Mouse (Mus musculus) MEL (cell line): ENCODE data around the gene Acyp1. TPM values are rescaled to one million over a fixed set of nuclear protein-coding genes. Genes with fewer than 3 reads are reported as not detected.

Experiments
- DNase-seq: peaks from one replicate; pipeline ENCODE4 v3.0.0; 2011; ENCODE audit warnings: low read depth, low spot score
- H3K27ac ChIP-seq: 2 replicates; pipeline ENCODE4 v1.5.1; 2012; ENCODE audit warnings: low read depth, mild to moderate bottlenecking, control low read depth, low read length, moderate library complexity; ENCODE audit not compliant: control insufficient read depth
- H3K27me3 ChIP-seq, 2 experiments: fragments of 150-350 bp in 1 of 2; sonication (generic) in 1 of 2; 2 replicates each; pipeline ENCODE4 v1.6.1; 2012; ENCODE audit warnings: low read length in 2 of 2, mild to moderate bottlenecking in 2 of 2, improper control_type of control experiment in 1 of 2, moderate library complexity in 1 of 2; ENCODE audit not compliant: insufficient read depth in 2 of 2, control insufficient read depth in 1 of 2
- H3K36me3 ChIP-seq, 2 experiments: 2 replicates each; pipeline ENCODE4 v1.6.1; 2012 to 2014; ENCODE audit warnings: low read length in 2 of 2, improper control_type of control experiment in 1 of 2, inconsistent platforms in 1 of 2, mild to moderate bottlenecking in 1 of 2; ENCODE audit not compliant: insufficient read depth in 2 of 2, control insufficient read depth in 1 of 2
- H3K4me1 ChIP-seq, 2 experiments: fragments of 150-350 bp in 1 of 2; sonication (generic) in 1 of 2; 2 replicates each; pipeline ENCODE4 v1.6.1; 2012; ENCODE audit warnings: low read length in 2 of 2, improper control_type of control experiment in 1 of 2, mild to moderate bottlenecking in 1 of 2; ENCODE audit not compliant: insufficient read depth in 2 of 2, control insufficient read depth in 1 of 2
- H3K4me3 ChIP-seq, 2 experiments: fragments of 150-350 bp in 1 of 2; sonication (generic) in 1 of 2; 2 replicates each; pipeline ENCODE4 v1.5.1; 2012; ENCODE audit warnings: low read depth in 2 of 2, low read length in 2 of 2, mild to moderate bottlenecking in 2 of 2, moderate library complexity in 2 of 2, control low read depth in 1 of 2, improper control_type of control experiment in 1 of 2; ENCODE audit not compliant: control insufficient read depth in 1 of 2, insufficient read depth in 1 of 2
- H3K79me2 ChIP-seq: 2 replicates; pipeline ENCODE4 v1.6.1; 2012; ENCODE audit warnings: mild to moderate bottlenecking, low read length, moderate library complexity; ENCODE audit not compliant: control insufficient read depth, poor library complexity, insufficient read depth
- H3K9ac ChIP-seq: 2 replicates; pipeline ENCODE4 v1.6.1; 2012; ENCODE audit warnings: low read depth, mild to moderate bottlenecking, control low read depth, low read length, moderate library complexity; ENCODE audit not compliant: control insufficient read depth, poor library complexity, severe bottlenecking
- H3K9me3 ChIP-seq: fragments of 150-350 bp; sonication (generic); replicated peaks from 2 replicates; pipeline ENCODE4 v1.6.1; 2012; ENCODE audit warnings: mild to moderate bottlenecking, low read length, improper control_type of control experiment, moderate library complexity; ENCODE audit not compliant: insufficient read depth
- BHLHE40 ChIP-seq: IDR thresholded peaks from 2 replicates; pipeline ENCODE4 v1.6.1; 2012; ENCODE audit warnings: low read depth, mild to moderate bottlenecking, inconsistent platforms, low read length, improper control_type of control experiment, borderline replicate concordance
- CHD2 ChIP-seq: IDR thresholded peaks from 2 replicates; pipeline ENCODE4 v1.6.1; 2011; ENCODE audit warnings: low read length, improper control_type of control experiment
- CTCF ChIP-seq, 3 experiments: IDR thresholded peaks in 2 of 3; conservative IDR thresholded peaks in 1 of 3; 2 replicates each; pipeline ENCODE4 v1.5.1; 2011 to 2012; ENCODE audit warnings: low read length in 3 of 3, low read depth in 2 of 3, mild to moderate bottlenecking in 2 of 3, improper control_type of control experiment in 1 of 3, inconsistent platforms in 1 of 3, mixed read lengths in 1 of 3, moderate library complexity in 1 of 3; ENCODE audit not compliant: control insufficient read depth in 1 of 3, insufficient read depth in 1 of 3, poor library complexity in 1 of 3, severe bottlenecking in 1 of 3
- GATA1 ChIP-seq: IDR thresholded peaks from 2 replicates; pipeline ENCODE4 v1.6.1; 2011; ENCODE audit warnings: low read depth, low read length, improper control_type of control experiment
- HCFC1 ChIP-seq: IDR thresholded peaks from 2 replicates; pipeline ENCODE4 v1.6.1; 2012; ENCODE audit warnings: low read depth, mild to moderate bottlenecking, inconsistent platforms, low read length, improper control_type of control experiment, moderate library complexity
- MAX ChIP-seq: IDR thresholded peaks from 2 replicates; pipeline ENCODE4 v1.6.1; 2011; ENCODE audit warnings: low read length, improper control_type of control experiment
- MXI1 ChIP-seq: IDR thresholded peaks from 2 replicates; pipeline ENCODE4 v1.6.1; 2011; ENCODE audit warnings: mild to moderate bottlenecking, low read depth, low read length, improper control_type of control experiment
- NELFE ChIP-seq: IDR thresholded peaks from 2 replicates; pipeline ENCODE4 v1.6.1; 2011; ENCODE audit warnings: low read depth, low read length, improper control_type of control experiment
- NRF1 ChIP-seq: IDR thresholded peaks from 2 replicates; pipeline ENCODE4 v1.6.1; 2014; ENCODE audit warnings: low read depth, mild to moderate bottlenecking, inconsistent platforms, low read length, improper control_type of control experiment, moderate library complexity; ENCODE audit not compliant: poor library complexity, insufficient read depth, severe bottlenecking
- POLR2A ChIP-seq, 2 experiments: IDR thresholded peaks; 2 replicates each; pipeline ENCODE4 v1.6.1; 2011 to 2012; ENCODE audit warnings: low read length in 2 of 2, mild to moderate bottlenecking in 2 of 2, control low read depth in 1 of 2, improper control_type of control experiment in 1 of 2, low read depth in 1 of 2, moderate library complexity in 1 of 2; ENCODE audit not compliant: control insufficient read depth in 1 of 2, insufficient read depth in 1 of 2, poor library complexity in 1 of 2
- SIN3A ChIP-seq: IDR thresholded peaks from 2 replicates; pipeline ENCODE4 v1.6.1; 2012; ENCODE audit warnings: low read length, improper control_type of control experiment, inconsistent platforms
- USF1 ChIP-seq: IDR thresholded peaks from 2 replicates; pipeline ENCODE4 v1.6.1; 2014; ENCODE audit warnings: low read depth, mild to moderate bottlenecking, inconsistent platforms, low read length, improper control_type of control experiment, moderate library complexity
- ZMIZ1 ChIP-seq: IDR thresholded peaks from 2 replicates; pipeline ENCODE4 v1.6.1; 2012; ENCODE audit warnings: low read depth, mild to moderate bottlenecking, inconsistent platforms, low read length, improper control_type of control experiment, moderate library complexity
- ZNF384 ChIP-seq: IDR thresholded peaks from 2 replicates; pipeline ENCODE4 v1.6.1; 2012; ENCODE audit warnings: low read depth, mild to moderate bottlenecking, inconsistent platforms, low read length, improper control_type of control experiment
- polyA plus RNA-seq, 2 experiments: library from polyadenylated mRNA; stranded (reverse) in 1 of 2; unstranded in 1 of 2; fragments of >175 nt in 1 of 2; fragments of >200 nt in 1 of 2; gene quantifications; 2 replicates each; pipeline versions ENCODE4 v1.2.1 to v1.2.4; 2012; ENCODE audit warnings: low replicate concordance in 2 of 2, low read depth in 1 of 2; ENCODE audit not compliant: insufficient read length in 2 of 2, insufficient read depth in 1 of 2, missing spikeins in 1 of 2
- total RNA-seq: library from RNA; depleted of rRNA; stranded (reverse); fragments of 300-350 nt; gene quantifications from 2 replicates; pipeline ENCODE4 v1.2.3, GENCODE M21; 2012

The Acyp1 gene
- total and polyA plus RNA-seq, 3 experiments = 47.4 to 54.5 TPM; not detected in 1

DNA sequence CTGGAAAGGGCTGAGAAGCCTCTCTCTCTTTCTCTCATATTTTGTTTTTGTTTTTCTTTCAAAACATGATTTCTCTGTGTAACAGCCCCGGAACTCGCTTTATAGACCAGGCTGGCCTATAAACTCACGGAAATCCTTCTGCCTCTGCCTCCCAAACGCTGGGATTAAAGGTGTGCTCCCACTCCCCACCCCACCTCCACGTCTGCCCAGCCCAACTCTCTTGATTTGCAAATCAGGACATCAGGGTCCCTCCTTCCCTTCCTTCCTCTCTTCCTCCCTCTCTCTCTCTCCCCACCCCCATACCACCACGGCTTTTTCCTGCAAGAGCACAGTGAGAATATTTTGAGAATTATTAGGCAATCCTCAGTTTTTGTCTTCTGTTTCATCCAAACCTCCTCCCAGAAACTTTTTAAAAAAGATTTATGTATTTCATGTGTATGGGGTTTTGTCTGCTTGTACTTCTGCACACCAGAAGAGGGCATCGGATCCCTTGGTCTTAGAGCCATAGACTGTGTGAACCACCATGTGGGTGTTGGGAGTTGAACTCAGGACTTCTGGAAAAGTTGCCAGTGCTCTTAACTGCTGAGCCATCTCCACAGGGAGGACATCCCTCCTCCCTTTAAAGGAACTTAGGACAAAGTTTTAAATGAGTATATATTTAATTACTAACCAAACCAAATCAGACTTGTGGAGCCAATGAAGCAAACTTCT is 17.0 kb downstream of the Acyp1 start:
- Histone ChIP-seq H3K36me3 (no peaks in the 10 kb centered on the region), H3K9me3 (no peaks in the 10 kb centered on the region), H3K4me1 (no peaks in the 10 kb centered on the region), H3K27ac (no peak overlapping the region), H3K27me3 (no peaks in the 10 kb centered on the region), H3K9ac (no peak overlapping the region), H3K4me3 (no peak overlapping the region), H3K79me2 (no peaks in the 10 kb centered on the region; the same call in 1 of the 2 replicates)
- DNase-seq = no peak
- TF ChIP-seq ZNF384 = no peak
- peak in 2 of 3 experiments; percentile 8 to 9; a peak in 1 of 6 replicates for TF ChIP-seq CTCF (IDR thresholded peaks at IDR 0.05 in 2 of 3, conservative IDR thresholded peaks at IDR 0.05 in 1 of 3; ENCODE audit: control insufficient read depth in 1 of 3, insufficient read depth in 1 of 3, low read depth in 2 of 3, low read length in 3 of 3, poor library complexity in 1 of 3, severe bottlenecking in 1 of 3)

DNA sequence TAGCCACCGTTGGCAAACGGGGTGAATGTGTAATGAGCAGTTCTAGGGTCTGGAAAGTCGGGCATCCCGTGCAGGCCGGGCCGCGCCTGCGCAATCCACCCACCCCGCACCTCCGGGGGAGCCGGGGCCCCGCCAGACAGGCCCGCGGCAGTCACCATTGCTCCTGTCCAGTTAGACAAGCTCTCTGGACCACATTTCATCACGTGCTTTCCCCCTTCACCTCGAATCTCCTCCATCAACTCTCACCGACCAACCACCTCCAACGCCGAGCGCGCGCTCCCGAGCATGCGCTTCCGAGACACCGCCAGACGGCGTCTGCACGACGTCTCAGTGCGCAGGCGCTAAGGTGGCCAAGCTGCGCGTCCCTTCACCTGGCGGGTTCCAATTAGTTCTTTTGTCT is 17.9 kb downstream of the Acyp1 start, which contains the start of gene Mlh3:
TSS of gene Mlh3 (minus strand) at position 281 of the 400 bp plus-strand sequence.
- Histone ChIP-seq H3K4me1 (peaks cover 3 to 6% of the 10 kb centered on the region in 2 experiments), H3K36me3 (peaks cover 0 to 6% of the 10 kb centered on the region in 2 experiments; a peak in 2 of 4 replicates), H3K9me3 (no peaks in the 10 kb centered on the region), H3K27ac (peak within 1 kb of the TSS; percentile 72), H3K79me2 (no peaks in the 10 kb centered on the region; the same call in 1 of the 2 replicates), H3K4me3 (peak within 1 kb of the TSS; percentile 76 to 88), H3K9ac (peak within 1 kb of the TSS; percentile 89), H3K27me3 (no peaks in the 10 kb centered on the region)
- TF ChIP-seq CTCF (IDR thresholded peaks at IDR 0.05 in 2 of 3, conservative IDR thresholded peaks at IDR 0.05 in 1 of 3; ENCODE audit: control insufficient read depth in 1 of 3, insufficient read depth in 1 of 3, low read depth in 2 of 3, low read length in 3 of 3, poor library complexity in 1 of 3, severe bottlenecking in 1 of 3) (0 out of 6 replicates have a peak, but pooled peaks of 1 of the 3 experiments have one; percentile 12), BHLHE40 (peak; percentile 53; the same call in 1 of the 2 replicates), HCFC1 (peak; percentile 42; the same call in 1 of the 2 replicates), NRF1 (peak; percentile 95), CHD2 (no peak), GATA1 (no peak), MAX (peak; percentile 77), POLR2A (IDR thresholded peaks at IDR 0.05; ENCODE audit: control insufficient read depth in 1 of 2, insufficient read depth in 1 of 2, low read depth in 1 of 2, low read length in 2 of 2, poor library complexity in 1 of 2) (peak; percentile 47 to 70; a peak in 2 of 4 replicates), SIN3A (no peak; the same call in 1 of the 2 replicates), USF1 (peak; percentile 63; the same call in 1 of the 2 replicates), ZMIZ1 (0 out of 2 replicates have a peak, but pooled peaks have one; percentile 36), NELFE (peak; percentile 52), MXI1 (no peak)
- peak; percentile 85 for DNase-seq
